Mouse (Mus musculus) midbrain, embryonic 14.5 days (tissue): ENCODE data around the gene Zdhhc19. TPM values are rescaled to one million over a fixed set of nuclear protein-coding genes. Genes with fewer than 3 reads are reported as not detected.
A peak's percentile ranks its signal among the peaks of the same experiment; 100 is the strongest.

Source experiments
- ATAC-seq: fragments of 200-750 bp; cut with Nextera tagmentation; 2 replicates; pipeline ENCODE4 v1.8.0; 2017; ENCODE audit warnings: moderate number of reproducible peaks, moderate library complexity; ENCODE audit not compliant: low FRiP score, low TSS enrichment
- DNase-seq: peaks from one replicate; pipeline ENCODE4 v3.0.0-alpha.2; 2015
- H3K27ac ChIP-seq: fragments of 300-500 bp; sonication (generic); replicated peaks from 2 replicates; pipeline ENCODE4 v1.5.1; 2014; ENCODE audit warnings: mild to moderate bottlenecking, low read depth, low read length, moderate library complexity
- H3K27me3 ChIP-seq: fragments of 300-500 bp; sonication (generic); 2 replicates; pipeline ENCODE4 v1.6.1; 2014; ENCODE audit warnings: low read length, control low read depth, mixed read lengths; ENCODE audit not compliant: control insufficient read depth, insufficient read depth
- H3K36me3 ChIP-seq: fragments of 300-500 bp; sonication (generic); 2 replicates; pipeline ENCODE4 v1.6.1; 2014; ENCODE audit warnings: low read length, control low read depth; ENCODE audit not compliant: control insufficient read depth, insufficient read depth
- H3K4me1 ChIP-seq: fragments of 300-500 bp; sonication (generic); 2 replicates; pipeline ENCODE4 v1.6.1; 2014; ENCODE audit warnings: mild to moderate bottlenecking, antibody characterized with exemption, low read length, control low read depth; ENCODE audit not compliant: control insufficient read depth, insufficient read depth
- H3K4me2 ChIP-seq: fragments of 300-500 bp; sonication (generic); 2 replicates; pipeline ENCODE4 v1.6.1; 2014; ENCODE audit warnings: mild to moderate bottlenecking, low read length, moderate library complexity
- H3K4me3 ChIP-seq: fragments of 300-500 bp; sonication (generic); replicated peaks from 2 replicates; pipeline ENCODE4 v1.5.1; 2014; ENCODE audit warnings: low read depth, low read length
- H3K9ac ChIP-seq: fragments of 300-500 bp; sonication (generic); replicated peaks from 2 replicates; pipeline ENCODE4 v1.6.1; 2014; ENCODE audit warnings: mild to moderate bottlenecking, low read length, moderate library complexity
- H3K9me3 ChIP-seq: fragments of 300-500 bp; sonication (generic); 2 replicates; pipeline ENCODE4 v1.6.1; 2016; ENCODE audit warnings: low read length, control low read depth, mixed read lengths; ENCODE audit not compliant: control insufficient read depth
- WGBS: fragments of 180-500 bp; shearing (Covaris S2); extraction: QIAGEN DNeasy Blood & Tissue Kit; methylation state at CpG from one replicate; pipeline ENCODE4 v1.1.7; 2014; 5-methylcytosine and 5-hydroxymethylcytosine counted together
- polyA plus RNA-seq: library from polyadenylated mRNA; unstranded; fragments of >200 nt; fragmentation: Nextera tagmentation; extraction: Ambion mirVana; gene quantifications from 2 replicates; pipeline ENCODE4 v1.2.1, GENCODE M21; 2014

Gene Zdhhc19
- polyA plus RNA-seq, 1 experiment from 2014 or later = not detected

DNA sequence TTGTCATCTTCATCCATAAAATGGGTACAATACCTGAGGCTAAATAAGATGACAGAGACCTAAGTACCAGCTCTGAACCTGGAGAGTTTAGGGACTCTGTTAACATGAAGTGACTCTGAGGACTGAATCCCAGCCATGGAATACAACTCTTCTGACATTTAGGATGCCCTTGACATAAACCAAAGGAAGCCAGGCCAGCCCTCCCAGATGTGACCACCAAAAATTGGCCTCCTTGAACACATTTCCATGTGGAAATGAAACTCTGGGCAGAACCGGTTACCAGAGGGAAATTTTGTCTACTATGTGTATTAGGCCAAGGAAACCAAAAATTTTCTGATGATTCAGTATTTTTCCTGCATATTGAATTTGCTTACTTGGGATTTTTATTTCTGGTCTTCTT is 103.1 kb downstream of the Zdhhc19 start:
- no peaks in the 10 kb centered on the region for H3K9me3 ChIP-seq
- H3K36me3 ChIP-seq = no peaks in the 10 kb centered on the region
- H3K4me3 ChIP-seq = no peak overlapping the region
- H3K4me2 ChIP-seq = no peak overlapping the region
- no peaks in the 10 kb centered on the region for H3K27me3 ChIP-seq
- ATAC-seq (no peak), DNase-seq (no peak)
- 91% methylated on average over 1 of the region's 1 CpGs for WGBS
- no peaks in the 10 kb centered on the region for H3K4me1 ChIP-seq
- H3K9ac ChIP-seq = no peak overlapping the region
- no peak overlapping the region for H3K27ac ChIP-seq

DNA sequence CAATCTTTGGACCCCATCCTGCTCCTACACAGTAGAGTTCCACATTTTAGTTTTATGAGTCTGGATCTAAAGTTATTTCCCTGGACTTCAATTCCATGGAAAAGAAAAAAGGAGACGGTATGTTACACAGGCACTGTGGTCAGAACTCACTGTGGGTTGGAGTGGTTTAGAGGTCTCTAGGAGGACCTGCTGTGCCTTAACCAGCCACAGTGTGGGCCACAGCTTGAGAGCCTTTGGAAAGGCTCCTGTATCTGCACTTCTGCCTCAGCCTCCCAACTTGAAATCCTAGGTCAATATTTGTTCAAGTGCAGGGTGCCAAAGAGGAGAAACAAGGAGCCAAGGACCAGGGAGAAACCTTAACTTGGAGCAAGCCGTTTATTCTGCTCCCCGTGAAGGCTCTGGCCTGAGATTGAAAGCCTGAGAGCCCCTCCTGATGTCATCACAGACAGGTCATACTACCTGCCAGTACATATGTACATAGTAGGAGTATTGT is 106.2 kb downstream of the Zdhhc19 start:
- H3K9me3 ChIP-seq = no peaks in the 10 kb centered on the region

DNA sequence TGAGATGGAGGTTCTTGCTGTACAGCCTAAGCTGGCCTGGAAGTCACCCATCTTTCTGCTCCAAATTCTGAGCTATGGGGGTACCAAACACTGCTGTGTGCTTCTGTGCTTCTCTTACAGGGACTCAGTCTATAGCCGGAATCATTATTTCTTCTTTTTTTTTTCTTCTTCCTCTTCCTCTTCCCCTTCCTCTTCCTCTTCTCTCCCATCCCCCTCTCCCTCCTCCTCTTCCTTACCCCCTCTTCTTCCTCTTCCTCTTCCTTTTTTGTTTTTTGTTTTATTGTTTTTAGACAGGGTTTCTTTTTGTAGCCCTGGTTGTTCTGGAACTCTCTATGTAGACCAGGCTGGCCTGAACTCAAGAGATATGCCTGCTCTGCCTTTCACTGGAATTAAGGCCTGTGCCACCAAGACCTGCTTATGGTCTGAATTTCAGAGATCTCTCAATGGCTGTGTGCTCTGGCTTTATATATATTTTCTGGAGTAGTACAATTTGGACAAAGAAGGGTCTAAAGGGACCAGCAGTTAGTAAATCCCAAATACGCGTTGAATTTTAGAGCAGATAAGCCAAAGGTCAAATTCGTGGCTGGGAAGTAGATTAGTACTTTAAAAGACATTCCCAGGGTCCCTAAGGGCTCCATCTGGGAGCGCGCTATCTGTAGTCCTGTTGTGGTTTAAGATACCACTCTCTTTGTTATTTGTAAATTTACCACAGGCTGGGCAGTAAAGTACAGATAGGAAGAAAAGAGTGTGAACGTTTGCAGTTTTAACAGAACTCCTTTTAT is 111.7 kb downstream of the Zdhhc19 start:
- H3K4me2 ChIP-seq = peak overlapping the region; percentile 60
- no peaks in the 10 kb centered on the region for H3K27me3 ChIP-seq
- no peak overlapping the region for H3K9ac ChIP-seq
- no peaks in the 10 kb centered on the region for H3K9me3 ChIP-seq
- peak overlapping the region; percentile 74; the same call in 1 of the 2 replicates for H3K4me3 ChIP-seq
- 65% methylated on average over 7 of the region's 7 CpGs for WGBS
- no peak for DNase-seq
- ATAC-seq = no peak
- peak overlapping the region; percentile 93; the same call in 1 of the 2 replicates for H3K27ac ChIP-seq
- no peaks in the 10 kb centered on the region for H3K36me3 ChIP-seq
- H3K4me1 ChIP-seq = peaks cover 17% of the 10 kb centered on the region

More for the DNA sequence above, 106.2 kb downstream of the Zdhhc19 start:
- Histone ChIP-seq H3K27me3 (no peaks in the 10 kb centered on the region), H3K36me3 (no peaks in the 10 kb centered on the region), H3K4me3 (no peak overlapping the region), H3K27ac (no peak overlapping the region), H3K4me2 (no peak overlapping the region), H3K9ac (no peak overlapping the region), H3K4me1 (no peaks in the 10 kb centered on the region)
- ATAC-seq (no peak), DNase-seq (no peak)
- 89% methylated on average over 3 of the region's 3 CpGs for WGBS

DNA sequence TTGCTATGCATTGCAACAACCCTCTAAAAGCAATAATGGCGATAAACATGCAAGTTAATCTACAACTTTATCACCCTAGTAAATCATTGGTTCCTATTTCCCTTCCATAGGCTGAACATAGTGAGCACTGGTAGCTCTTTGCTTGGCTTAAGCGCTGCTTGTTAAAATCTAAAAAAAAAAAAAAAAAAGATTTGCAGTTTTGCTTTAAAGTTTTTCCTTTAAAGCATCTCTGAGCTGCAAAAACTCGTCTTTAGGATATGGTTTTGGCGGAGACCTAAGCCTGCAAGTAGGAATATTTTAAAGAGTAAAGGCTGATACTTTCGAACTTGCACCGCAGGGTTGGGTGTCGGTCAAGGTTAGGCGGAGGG is 112.3 kb downstream of the Zdhhc19 start:
- DNase-seq (no peak), ATAC-seq (no peak)
- peak overlapping the region; percentile 74 for H3K4me3 ChIP-seq
- no peak overlapping the region; the same call in 1 of the 2 replicates for H3K9ac ChIP-seq
- no peaks in the 10 kb centered on the region for H3K36me3 ChIP-seq
- H3K9me3 ChIP-seq = no peaks in the 10 kb centered on the region
- WGBS = 9% methylated on average over 8 of the region's 8 CpGs
- no peaks in the 10 kb centered on the region for H3K27me3 ChIP-seq
- peak overlapping the region; percentile 60 for H3K4me2 ChIP-seq
- peak overlapping the region; percentile 93 for H3K27ac ChIP-seq
- H3K4me1 ChIP-seq = peaks cover 17% of the 10 kb centered on the region

DNA sequence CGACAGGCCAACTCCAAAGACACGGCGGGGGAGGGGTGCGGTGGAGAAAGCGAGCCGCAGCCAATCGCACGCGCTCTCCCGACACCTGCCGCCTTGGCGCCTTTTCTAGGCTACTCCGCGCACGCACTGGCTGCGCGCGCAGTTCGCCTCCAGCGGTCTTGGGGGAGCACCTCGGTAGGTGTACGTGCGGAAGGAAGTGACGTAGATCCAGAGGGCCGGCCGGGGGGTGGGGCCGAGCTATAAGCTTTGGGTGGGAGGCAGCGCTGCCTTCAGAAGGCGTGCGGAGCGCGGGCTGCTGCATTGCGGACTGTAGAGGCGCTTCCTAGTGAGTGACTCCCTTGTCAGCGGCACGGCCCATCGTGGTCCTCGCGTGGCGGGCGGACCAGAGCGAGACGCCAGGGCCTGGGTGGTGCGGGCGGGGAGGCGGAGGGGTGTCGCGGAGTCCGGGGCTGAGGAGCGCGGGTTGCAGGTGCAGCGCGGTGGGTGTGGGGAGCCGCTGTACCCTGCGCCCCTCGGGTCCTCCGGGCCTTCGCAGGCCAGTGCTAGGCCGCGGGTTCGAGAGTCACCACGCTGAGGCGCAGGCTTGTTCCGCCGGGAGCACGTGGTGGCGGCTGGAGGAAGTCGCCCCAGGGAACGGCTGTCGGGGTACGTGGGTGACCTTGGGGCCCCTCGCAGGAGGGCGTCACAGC is 112.8 kb downstream of the Zdhhc19 start, which contains the start of gene Tfrc:
TSS of gene Tfrc (plus strand) at position 209 of the 689 bp plus-strand sequence.
- ATAC-seq (peak; percentile 99), DNase-seq (peak; percentile 100)
- H3K27me3 ChIP-seq = no peaks in the 10 kb centered on the region
- under 1% methylated on average over 73 of the region's 73 CpGs for WGBS
- H3K4me1 ChIP-seq = peaks cover 17% of the 10 kb centered on the region
- no peaks in the 10 kb centered on the region for H3K9me3 ChIP-seq
- H3K9ac ChIP-seq = peak within 1 kb of the TSS; percentile 85
- peak within 1 kb of the TSS; percentile 74 for H3K4me3 ChIP-seq
- peak within 1 kb of the TSS; percentile 60 for H3K4me2 ChIP-seq
- peaks cover under 1% of the 10 kb centered on the region; the same call in 1 of the 2 replicates for H3K36me3 ChIP-seq
- peak within 1 kb of the TSS; percentile 93 for H3K27ac ChIP-seq

DNA sequence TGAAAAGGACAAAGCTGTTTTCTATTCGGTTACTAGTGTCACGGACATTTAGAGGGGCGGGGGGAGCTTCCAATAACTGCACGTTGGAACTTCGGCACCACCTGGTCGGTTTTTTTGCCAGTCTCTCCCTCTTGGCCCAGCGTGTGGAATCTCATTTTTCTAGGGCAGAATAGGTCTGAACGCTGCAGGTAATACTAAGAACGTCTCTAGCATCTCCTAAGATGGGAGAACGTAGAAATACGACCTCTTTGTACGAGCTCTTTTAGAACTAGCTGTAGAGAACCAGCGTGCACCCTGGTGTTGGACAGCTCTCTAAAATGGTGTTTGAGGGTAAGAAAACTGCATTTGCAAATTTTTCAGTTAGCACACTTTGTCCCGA is 113.3 kb downstream of the Zdhhc19 start:
- Histone ChIP-seq H3K27ac (peak overlapping the region; percentile 93), H3K36me3 (peaks cover 6% of the 10 kb centered on the region), H3K9ac (peak overlapping the region; percentile 85), H3K27me3 (no peaks in the 10 kb centered on the region), H3K4me1 (peaks cover 17% of the 10 kb centered on the region), H3K4me2 (peak overlapping the region; percentile 60), H3K9me3 (no peaks in the 10 kb centered on the region), H3K4me3 (peak overlapping the region; percentile 74)
- ATAC-seq = no peak
- no peak for DNase-seq
- under 1% methylated on average over 14 of the region's 14 CpGs for WGBS

DNA sequence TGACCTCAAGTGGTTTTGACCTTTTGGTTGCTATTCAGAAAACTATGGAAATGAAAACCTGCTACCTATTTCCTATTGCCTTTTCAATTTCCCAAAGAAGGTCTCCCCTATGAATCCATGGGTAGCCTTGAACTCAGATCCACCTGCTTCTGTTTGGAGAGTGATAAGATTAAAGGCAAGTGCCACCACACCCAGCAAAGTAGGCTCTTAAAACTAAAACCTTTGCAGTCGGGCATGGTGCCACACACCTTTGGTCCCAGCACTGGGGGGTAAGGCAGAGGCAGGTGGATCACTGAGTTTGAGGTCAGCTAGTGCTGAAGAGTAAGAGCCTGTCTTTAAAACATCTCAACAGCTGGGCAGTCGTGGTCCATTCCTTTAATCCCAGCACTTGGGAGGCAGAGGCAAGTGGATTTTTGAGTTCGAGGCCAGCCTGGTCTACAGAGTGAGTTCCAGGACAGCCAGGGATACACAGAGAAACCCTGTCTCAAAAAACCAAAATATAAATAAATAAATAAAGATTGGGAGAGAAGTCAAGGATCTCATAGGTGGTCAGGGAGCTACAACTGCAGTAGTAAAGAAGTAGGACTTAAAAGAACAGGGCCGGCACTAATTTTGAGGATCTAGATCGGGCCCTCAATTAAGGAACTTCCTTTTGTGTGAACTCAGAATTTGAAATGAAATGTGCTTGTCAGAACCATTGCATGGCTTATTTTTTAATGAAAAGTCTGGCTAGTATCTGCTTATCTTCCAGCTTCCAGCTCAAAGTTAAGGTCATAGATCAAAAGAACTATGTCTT is 114.6 kb downstream of the Zdhhc19 start:
- 72% methylated on average over 5 of the region's 5 CpGs for WGBS
- DNase-seq (no peak), ATAC-seq (no peak)
- H3K9me3 ChIP-seq = no peaks in the 10 kb centered on the region
- no peaks in the 10 kb centered on the region for H3K27me3 ChIP-seq
- peak overlapping the region; percentile 60 for H3K4me2 ChIP-seq
- peaks cover 19% of the 10 kb centered on the region for H3K36me3 ChIP-seq
- H3K27ac ChIP-seq = no peak overlapping the region
- H3K4me1 ChIP-seq = peaks cover 17% of the 10 kb centered on the region
- H3K4me3 ChIP-seq = peak overlapping the region; percentile 74; the same call in 1 of the 2 replicates
- H3K9ac ChIP-seq = no peak overlapping the region
